Mouse (Mus musculus) small intestine, adult 2 months (tissue): ENCODE data around the gene Ccl7. TPM values are rescaled to one million over a fixed set of nuclear protein-coding genes. Genes with fewer than 3 reads are reported as not detected.

ENCODE experiments used
- H3K27ac ChIP-seq: fragments of 200-500 bp; 2 replicates; pipeline ENCODE4 v1.5.1; 2012; ENCODE audit warnings: low read depth, low read length, control low read depth, inconsistent platforms; ENCODE audit not compliant: insufficient read depth
- H3K27me3 ChIP-seq: fragments of 200-500 bp; 2 replicates; pipeline ENCODE4 v1.6.1; 2012; ENCODE audit warnings: mild to moderate bottlenecking, moderate library complexity, low read length, inconsistent platforms; ENCODE audit not compliant: control insufficient read depth, insufficient read depth
- H3K36me3 ChIP-seq: fragments of 200-500 bp; 2 replicates; pipeline ENCODE4 v1.6.1; 2012; ENCODE audit warnings: mild to moderate bottlenecking, low read length, control low read depth, inconsistent platforms; ENCODE audit not compliant: control insufficient read depth, insufficient read depth
- H3K4me1 ChIP-seq: fragments of 200-500 bp; 2 replicates; pipeline ENCODE4 v1.6.1; 2012; ENCODE audit warnings: low read length, inconsistent platforms, mixed read lengths; ENCODE audit not compliant: control insufficient read depth, insufficient read depth, insufficient read length
- H3K4me3 ChIP-seq: fragments of 200-500 bp; 2 replicates; pipeline ENCODE4 v1.5.1; 2012; ENCODE audit warnings: low read depth, mild to moderate bottlenecking, control low read depth, inconsistent platforms, low read length, moderate library complexity
- CTCF ChIP-seq: fragments of 200-500 bp; IDR thresholded peaks from 2 replicates; pipeline ENCODE4 v1.5.1; 2012; ENCODE audit warnings: low read depth, mild to moderate bottlenecking, control low read depth, inconsistent platforms, low read length, moderate library complexity, mixed read lengths; ENCODE audit not compliant: insufficient replicate concordance, insufficient read length; ENCODE audit errors: extremely low read depth
- POLR2A ChIP-seq: fragments of 200-500 bp; IDR thresholded peaks from 2 replicates; pipeline ENCODE4 v1.6.1; 2012; ENCODE audit warnings: low read depth, mild to moderate bottlenecking, control low read depth, inconsistent platforms, low read length, moderate library complexity
- WGBS: fragments of 180-500 bp; shearing (Covaris S2); methylation state at CpG from one replicate; pipeline ENCODE4 v1.1.7; 2018; 5-methylcytosine and 5-hydroxymethylcytosine counted together
- polyA plus RNA-seq: library from polyadenylated mRNA; depleted of rRNA; stranded (reverse); fragments of >200 nt; gene quantifications from 2 replicates; pipeline ENCODE4 v1.2.3, GENCODE M21; 2012

Ccl7 gene
- polyA plus RNA-seq, 1 experiment = 0.32 TPM

- Histone ChIP-seq H3K4me3 (peak within 1 kb of the TSS; percentile 35), H3K4me1 (no peaks in the 10 kb centered on the region), H3K27me3 (no peaks in the 10 kb centered on the region), H3K27ac (peak within 1 kb of the TSS; percentile 24; the same call in 1 of the 2 replicates), H3K36me3 (no peaks in the 10 kb centered on the region)
- TF ChIP-seq POLR2A (no peak; the same call in 1 of the 2 replicates), CTCF (no peak)
- WGBS = 69% methylated on average over 6 of the region's 6 CpGs
These were observed 12.1 kb downstream of the Ccl7 start, which contains the start of gene Ccl11 for GRCm38 (mm10) chr11:82057646-82058045. Gene Ccl11, plus strand, starts transcription at chr11:82057823.

- no peaks in the 10 kb centered on the region for H3K4me1 ChIP-seq
- H3K36me3 ChIP-seq = no peaks in the 10 kb centered on the region
- no peak overlapping the region for H3K27ac ChIP-seq
- WGBS = 67% methylated on average over 3 of the region's 3 CpGs
- H3K4me3 ChIP-seq = no peak overlapping the region
- H3K27me3 ChIP-seq = no peaks in the 10 kb centered on the region
- TF ChIP-seq POLR2A = no peak
- no peak for TF ChIP-seq CTCF
These were observed 16.7 kb downstream of the Ccl7 start for GRCm38 (mm10) chr11:82062226-82062625.

GRCm38 (mm10) chr11:82063454-82063853, 17.9 kb downstream of the Ccl7 start:
- WGBS = 74% methylated on average over 2 of the region's 2 CpGs
- Histone ChIP-seq H3K4me1 (no peaks in the 10 kb centered on the region), H3K27ac (no peak overlapping the region), H3K36me3 (no peaks in the 10 kb centered on the region), H3K4me3 (no peak overlapping the region), H3K27me3 (no peaks in the 10 kb centered on the region)
- TF ChIP-seq POLR2A (no peak), CTCF (no peak)

DNA sequence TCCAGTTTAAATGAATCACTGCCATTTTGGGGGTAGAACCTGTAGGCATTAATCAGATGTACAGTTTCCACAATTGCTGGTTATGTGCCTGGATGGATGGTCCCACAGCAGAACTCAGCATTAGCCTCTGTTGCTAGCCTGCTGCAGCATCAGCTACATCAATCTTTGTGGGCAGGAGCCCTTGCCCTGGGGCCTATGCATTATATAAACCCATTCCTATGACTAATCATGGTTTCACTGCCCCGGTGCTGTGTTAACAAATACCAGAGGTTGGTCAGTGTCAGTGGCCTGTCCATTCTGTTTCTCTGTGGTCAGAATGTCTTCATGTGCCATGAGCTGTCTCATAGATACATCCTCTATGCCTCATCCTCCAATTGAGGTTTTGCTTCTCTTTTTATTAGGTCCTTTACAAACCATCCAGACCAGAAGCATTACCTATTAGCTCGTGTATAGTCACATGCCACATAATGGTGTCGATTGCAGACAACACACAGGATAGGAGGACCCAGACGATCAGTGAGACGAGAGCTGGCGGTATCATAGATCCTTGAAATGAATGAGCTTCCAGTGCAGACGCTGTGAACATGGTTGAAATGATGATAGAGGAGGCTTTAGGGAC, 21.6 kb downstream of the Ccl7 start:
- H3K4me3 ChIP-seq = no peak overlapping the region
- TF ChIP-seq CTCF (no peak), POLR2A (no peak)
- 84% methylated on average over 7 of the region's 7 CpGs for WGBS
- no peaks in the 10 kb centered on the region for H3K4me1 ChIP-seq
- no peaks in the 10 kb centered on the region for H3K36me3 ChIP-seq
- H3K27me3 ChIP-seq = no peaks in the 10 kb centered on the region
- no peak overlapping the region for H3K27ac ChIP-seq

GRCm38 (mm10) chr11:82071076-82071475, 25.6 kb downstream of the Ccl7 start:
- 74% methylated on average over 3 of the region's 3 CpGs for WGBS
- no peak for TF ChIP-seq POLR2A
- no peak for TF ChIP-seq CTCF
- Histone ChIP-seq H3K4me3 (no peak overlapping the region), H3K27ac (no peak overlapping the region), H3K36me3 (no peaks in the 10 kb centered on the region), H3K27me3 (no peaks in the 10 kb centered on the region), H3K4me1 (no peaks in the 10 kb centered on the region)

DNA sequence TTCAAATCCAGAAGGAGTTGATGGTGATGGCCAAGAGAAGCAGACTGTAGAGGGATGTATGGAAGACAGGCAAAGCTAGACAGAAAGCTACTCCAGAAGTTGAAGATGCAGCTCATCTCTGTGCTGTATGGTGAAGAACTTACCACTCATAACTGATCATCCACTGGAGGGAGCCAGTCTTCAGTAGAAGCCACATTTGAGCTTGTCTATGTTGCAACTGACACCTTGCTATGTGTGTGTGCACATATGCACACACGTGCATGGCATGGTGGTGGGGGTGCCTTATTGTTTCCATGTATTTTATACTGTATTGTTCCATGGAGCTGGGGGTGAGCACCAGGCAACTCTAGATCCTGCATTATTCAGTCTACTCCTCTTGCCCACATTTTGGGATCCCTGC, 26.9 kb downstream of the Ccl7 start:
- H3K4me3 ChIP-seq = no peak overlapping the region
- TF ChIP-seq POLR2A = no peak
- TF ChIP-seq CTCF = no peak
- 79% methylated on average over 1 of the region's 1 CpGs for WGBS
- H3K36me3 ChIP-seq = no peaks in the 10 kb centered on the region
- no peak overlapping the region for H3K27ac ChIP-seq
- H3K27me3 ChIP-seq = no peaks in the 10 kb centered on the region
- no peaks in the 10 kb centered on the region for H3K4me1 ChIP-seq

GRCm38 (mm10) chr11:82072984-82073383, 27.5 kb downstream of the Ccl7 start:
- TF ChIP-seq POLR2A (no peak), CTCF (no peak)

More at GRCm38 (mm10) chr11:82072984-82073383, 27.5 kb downstream of the Ccl7 start:
- Histone ChIP-seq H3K4me1 (no peaks in the 10 kb centered on the region), H3K27me3 (no peaks in the 10 kb centered on the region), H3K4me3 (no peak overlapping the region), H3K36me3 (no peaks in the 10 kb centered on the region), H3K27ac (no peak overlapping the region)
- WGBS = 54% methylated on average over 3 of the region's 3 CpGs
